ENCODE assay signal across 20 mouse cellular contexts in genomic region chr2:91638931-91639330, GRCm38 (mm10). TPM values are rescaled to one million over a fixed set of nuclear protein-coding genes. Genes with fewer than 3 reads are reported as not detected.
"Had no signal": no experiment of that assay in that cellular context is flagged by ENCODE, and none has a peak within 500 bp of the region (broad histone marks: within the 10 kb centered on the region; RNA-seq: fewer than 3 reads in every experiment).

No protein-coding gene starts in this region.

- H3K9ac ChIP-seq: limb, embryonic 13.5 days; liver, embryonic 13.5 days; lung, embryonic 14.5 days; midbrain, embryonic 13.5 days; neural tube, embryonic 12.5 days; neural tube, embryonic 15.5 days had no signal

- H3K27ac ChIP-seq: limb, embryonic 13.5 days; liver, embryonic 13.5 days; macrophage; midbrain, embryonic 13.5 days; neural tube, embryonic 12.5 days; neural tube, embryonic 15.5 days had no signal

- H3K4me1 ChIP-seq: limb, embryonic 13.5 days; midbrain, embryonic 13.5 days; neural tube, embryonic 12.5 days; neural tube, embryonic 15.5 days had no signal

- DNase-seq: kidney, adult 2 months; kidney, postnatal 10 days; kidney, postnatal 36 days; left cerebral cortex, postnatal 4 days; liver; liver, embryonic 13.5 days; lung, embryonic 14.5 days; right cerebral cortex, adult 18-20 months; right cerebral cortex, postnatal 14 days; right cerebral cortex, postnatal 4 days had no signal

- H3K27me3 ChIP-seq: limb, embryonic 13.5 days; liver, embryonic 13.5 days; midbrain, embryonic 13.5 days; neural tube, embryonic 12.5 days; neural tube, embryonic 15.5 days had no signal

- ATAC-seq: intestine, postnatal 0 days; lung, postnatal 0 days; midbrain, embryonic 13.5 days had no signal

- H3K4me3 ChIP-seq: limb, embryonic 13.5 days; liver, embryonic 13.5 days; midbrain, embryonic 13.5 days; neural tube, embryonic 12.5 days; neural tube, embryonic 15.5 days had no signal

- H3K4me2 ChIP-seq: limb, embryonic 13.5 days; liver, embryonic 13.5 days; lung, embryonic 14.5 days; midbrain, embryonic 13.5 days; neural tube, embryonic 12.5 days; neural tube, embryonic 15.5 days had no signal

- H3K9me3 ChIP-seq: limb, embryonic 13.5 days; liver, embryonic 13.5 days; midbrain, embryonic 13.5 days; neural tube, embryonic 12.5 days; neural tube, embryonic 15.5 days had no signal

RNA-seq across cellular contexts. Expression of gene F2, which starts 2.7 kb away (rescaled TPM):
- total RNA-seq: megakaryocyte, adult 5-6 weeks; midbrain, postnatal 0 days had no signal
- polyA plus RNA-seq: kidney, embryonic 14.5 days; macrophage; midbrain, embryonic 13.5 days had no signal
